Mouse (Mus musculus): ENCODE measurements around the gene Dock9. TPM values are rescaled to one million over a fixed set of nuclear protein-coding genes. Genes with fewer than 3 reads are reported as not detected.
A peak's percentile ranks its signal among the peaks of the same experiment; 100 is the strongest.

The Dock9 gene
- 2.8 TPM for polyA plus RNA-seq (2012; fragmentation: generic; extraction: Trizol)

- peak within 1 kb of the TSS; percentile 99 for H3K4me2 ChIP-seq (ENCODE audit: low read depth)
- peak within 1 kb of the TSS; percentile 61 for H3K4me3 ChIP-seq
- no peaks in the 10 kb centered on the region for H3K36me3 ChIP-seq (ENCODE audit: control insufficient read depth, insufficient read depth)
- peak; percentile 66 for TF ChIP-seq POLR2A (IDR thresholded peaks at IDR 0.05; ENCODE audit: insufficient read length, low read depth)
- TF ChIP-seq USF1 (IDR thresholded peaks at IDR 0.05; ENCODE audit: low read depth): no peak
- no peak for TF ChIP-seq MYOG (IDR thresholded peaks at IDR 0.05; ENCODE audit: control insufficient read depth in 1 of 3, insufficient read depth in 1 of 3, insufficient read length in 2 of 3, low read depth in 2 of 3)
- no peak for TF ChIP-seq CEBPB (IDR thresholded peaks at IDR 0.05; ENCODE audit: insufficient read depth, poor library complexity, severe bottlenecking)
- no peak for TF ChIP-seq REST (IDR thresholded peaks at IDR 0.05; ENCODE audit: insufficient read depth, insufficient read length)
- no peak for TF ChIP-seq TCF3 (IDR thresholded peaks at IDR 0.05; ENCODE audit: insufficient read length, low read depth)
- TF ChIP-seq SRF (IDR thresholded peaks at IDR 0.05; ENCODE audit: control insufficient read depth, insufficient read length, low read depth): no peak
- TF ChIP-seq TCF12 (IDR thresholded peaks at IDR 0.05; ENCODE audit: insufficient read depth, poor library complexity, severe bottlenecking): no peak
- no peak for TF ChIP-seq E2F4 (IDR thresholded peaks at IDR 0.05; ENCODE audit: insufficient read depth)
- no peak for TF ChIP-seq MAX (IDR thresholded peaks at IDR 0.05; ENCODE audit: low read depth)
- TF ChIP-seq MYOD1 (IDR thresholded peaks at IDR 0.05; ENCODE audit: control insufficient read depth in 1 of 3, insufficient read length in 2 of 3, low read depth in 2 of 3): peak in 1 of 3 experiments; percentile 44
- peak; percentile 65 for TF ChIP-seq POLR2AphosphoS2 (IDR thresholded peaks at IDR 0.05; ENCODE audit: insufficient read length, low read depth)
- no peaks in the 10 kb centered on the region for H3K27me3 ChIP-seq (ENCODE audit: control insufficient read depth, insufficient read depth, insufficient read length)
- no peaks in the 10 kb centered on the region for H3K79me2 ChIP-seq (ENCODE audit: control insufficient read depth, insufficient read depth)
- H3ac ChIP-seq (ENCODE audit: control insufficient read depth, insufficient read length): peak within 1 kb of the TSS; percentile 94
Observed at GRCm38 (mm10) chr14:121797457-121798410, at the start of gene Dock9. Dock9 (minus strand) TSS chr14:121797837.

- TF ChIP-seq MYOG (IDR thresholded peaks at IDR 0.05; ENCODE audit: control insufficient read depth in 1 of 3, insufficient read depth in 1 of 3, insufficient read length in 2 of 3, low read depth in 2 of 3) (no peak), TCF12 (IDR thresholded peaks at IDR 0.05; ENCODE audit: insufficient read depth, poor library complexity, severe bottlenecking) (no peak), TCF3 (IDR thresholded peaks at IDR 0.05; ENCODE audit: insufficient read length, low read depth) (no peak), MYOD1 (IDR thresholded peaks at IDR 0.05; ENCODE audit: control insufficient read depth in 1 of 3, insufficient read length in 2 of 3, low read depth in 2 of 3) (no peak), POLR2AphosphoS2 (IDR thresholded peaks at IDR 0.05; ENCODE audit: insufficient read length, low read depth) (no peak), USF1 (IDR thresholded peaks at IDR 0.05; ENCODE audit: low read depth) (no peak), REST (IDR thresholded peaks at IDR 0.05; ENCODE audit: insufficient read depth, insufficient read length) (no peak), E2F4 (IDR thresholded peaks at IDR 0.05; ENCODE audit: insufficient read depth) (no peak), MAX (IDR thresholded peaks at IDR 0.05; ENCODE audit: low read depth) (no peak), SRF (IDR thresholded peaks at IDR 0.05; ENCODE audit: control insufficient read depth, insufficient read length, low read depth) (no peak), POLR2A (IDR thresholded peaks at IDR 0.05; ENCODE audit: insufficient read length, low read depth) (no peak), CEBPB (IDR thresholded peaks at IDR 0.05; ENCODE audit: insufficient read depth, poor library complexity, severe bottlenecking) (no peak)
- no peaks in the 10 kb centered on the region for H3K27me3 ChIP-seq (ENCODE audit: control insufficient read depth, insufficient read depth, insufficient read length)
- no peaks in the 10 kb centered on the region for H3K79me2 ChIP-seq (ENCODE audit: control insufficient read depth, insufficient read depth)
- no peaks in the 10 kb centered on the region for H3K36me3 ChIP-seq (ENCODE audit: control insufficient read depth, insufficient read depth)
- no peak overlapping the region for H3K4me3 ChIP-seq
- H3ac ChIP-seq (ENCODE audit: control insufficient read depth, insufficient read length): no peak overlapping the region
- no peak overlapping the region for H3K4me2 ChIP-seq (ENCODE audit: low read depth)
Observed at GRCm38 (mm10) chr14:121844486-121844885, 46.8 kb upstream of the Dock9 start.

GRCm38 (mm10) chr14:121840217-121840616 is 42.6 kb upstream of the Dock9 start:
- no peak for TF ChIP-seq MAX (IDR thresholded peaks at IDR 0.05; ENCODE audit: low read depth)
- TF ChIP-seq E2F4 (IDR thresholded peaks at IDR 0.05; ENCODE audit: insufficient read depth): no peak
- TF ChIP-seq POLR2AphosphoS2 (IDR thresholded peaks at IDR 0.05; ENCODE audit: insufficient read length, low read depth): no peak
- no peak for TF ChIP-seq CEBPB (IDR thresholded peaks at IDR 0.05; ENCODE audit: insufficient read depth, poor library complexity, severe bottlenecking)
- Histone ChIP-seq H3K4me2 (ENCODE audit: low read depth) (no peak overlapping the region), H3K36me3 (ENCODE audit: control insufficient read depth, insufficient read depth) (no peaks in the 10 kb centered on the region), H3K27me3 (ENCODE audit: control insufficient read depth, insufficient read depth, insufficient read length) (no peaks in the 10 kb centered on the region), H3K79me2 (ENCODE audit: control insufficient read depth, insufficient read depth) (no peaks in the 10 kb centered on the region), H3K4me3 (no peak overlapping the region), H3ac (ENCODE audit: control insufficient read depth, insufficient read length) (no peak overlapping the region)

- no peak overlapping the region for H3K4me2 ChIP-seq (ENCODE audit: low read depth)
- H3K79me2 ChIP-seq (ENCODE audit: control insufficient read depth, insufficient read depth): no peaks in the 10 kb centered on the region
- H3K4me3 ChIP-seq: no peak overlapping the region
- no peak overlapping the region for H3ac ChIP-seq (ENCODE audit: control insufficient read depth, insufficient read length)
- no peaks in the 10 kb centered on the region for H3K36me3 ChIP-seq (ENCODE audit: control insufficient read depth, insufficient read depth)
- TF ChIP-seq USF1 (IDR thresholded peaks at IDR 0.05; ENCODE audit: low read depth) (no peak), POLR2AphosphoS2 (IDR thresholded peaks at IDR 0.05; ENCODE audit: insufficient read length, low read depth) (no peak), TCF12 (IDR thresholded peaks at IDR 0.05; ENCODE audit: insufficient read depth, poor library complexity, severe bottlenecking) (no peak), E2F4 (IDR thresholded peaks at IDR 0.05; ENCODE audit: insufficient read depth) (no peak), POLR2A (IDR thresholded peaks at IDR 0.05; ENCODE audit: insufficient read length, low read depth) (no peak), MYOG (IDR thresholded peaks at IDR 0.05; ENCODE audit: control insufficient read depth in 1 of 3, insufficient read depth in 1 of 3, insufficient read length in 2 of 3, low read depth in 2 of 3) (no peak), REST (IDR thresholded peaks at IDR 0.05; ENCODE audit: insufficient read depth, insufficient read length) (no peak), SRF (IDR thresholded peaks at IDR 0.05; ENCODE audit: control insufficient read depth, insufficient read length, low read depth) (no peak), TCF3 (IDR thresholded peaks at IDR 0.05; ENCODE audit: insufficient read length, low read depth) (no peak), CEBPB (IDR thresholded peaks at IDR 0.05; ENCODE audit: insufficient read depth, poor library complexity, severe bottlenecking) (no peak), MYOD1 (IDR thresholded peaks at IDR 0.05; ENCODE audit: control insufficient read depth in 1 of 3, insufficient read length in 2 of 3, low read depth in 2 of 3) (no peak), MAX (IDR thresholded peaks at IDR 0.05; ENCODE audit: low read depth) (no peak)
- no peaks in the 10 kb centered on the region for H3K27me3 ChIP-seq (ENCODE audit: control insufficient read depth, insufficient read depth, insufficient read length)
Observed at GRCm38 (mm10) chr14:121838161-121838560, 40.5 kb upstream of the Dock9 start.

All from myocyte (in vitro differentiated cells).